Mouse (Mus musculus) ES-E14 (cell line): ENCODE measurements at regions not wholly inside any gene's neighbourhood (a gene's known extent, or its start where the extent isn't known, plus 50 kb on each side); places are given as distances from the start of the nearest gene placed in this dataset.

Source experiments
- CHD2 ChIP-seq: IDR thresholded peaks from 2 replicates; pipeline ENCODE4 v1.6.1; 2014; ENCODE audit warnings: mild to moderate bottlenecking, low read depth, low read length, inconsistent platforms
- HCFC1 ChIP-seq: IDR thresholded peaks from 2 replicates; pipeline ENCODE4 v1.6.1; 2012; ENCODE audit warnings: low read length, inconsistent platforms, borderline replicate concordance; ENCODE audit not compliant: insufficient read depth
- MAFK ChIP-seq: IDR thresholded peaks from 2 replicates; pipeline ENCODE4 v1.6.1; 2014; ENCODE audit warnings: mild to moderate bottlenecking, low read depth, low read length, inconsistent platforms; ENCODE audit not compliant: insufficient read depth
- ZC3H11A ChIP-seq: IDR thresholded peaks from 2 replicates; pipeline ENCODE4 v1.6.1; 2012; ENCODE audit warnings: low read depth, mild to moderate bottlenecking, inconsistent platforms, low read length, borderline replicate concordance
- ZNF384 ChIP-seq: IDR thresholded peaks from 2 replicates; pipeline ENCODE4 v1.6.1; 2012; ENCODE audit warnings: low read depth, low read length, inconsistent platforms

DNA sequence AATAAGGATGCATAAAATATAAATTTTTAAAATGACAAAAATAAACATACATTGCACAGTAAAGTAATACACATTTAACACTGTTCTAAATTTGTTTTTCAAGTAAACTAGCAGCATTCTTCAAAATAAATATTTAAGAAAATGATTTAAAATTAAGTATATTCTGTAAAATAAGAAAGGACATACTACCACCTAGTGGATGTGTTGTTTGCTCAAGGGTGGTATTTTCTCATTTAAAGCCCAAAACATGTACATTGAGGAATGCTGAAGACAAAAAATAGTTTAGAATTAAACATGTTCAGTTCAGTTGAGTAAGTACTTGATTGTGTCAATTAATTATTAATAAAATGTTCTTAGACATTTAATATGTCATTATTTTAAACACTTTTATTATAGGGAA is 306.6 kb upstream of the Gm21833 start:
- TF ChIP-seq CHD2: no peak
- no peak for TF ChIP-seq ZC3H11A
- no peak for TF ChIP-seq MAFK
- no peak for TF ChIP-seq HCFC1
- no peak for TF ChIP-seq ZNF384
